In genomic region chr11:9046546-9046945, GRCm38 (mm10) we compare ENCODE assay signal across 35 mouse cellular contexts. TPM values are rescaled to one million over a fixed set of nuclear protein-coding genes. Genes with fewer than 3 reads are reported as not detected.
DNase-seq lines count a peak whose midpoint lies in the region; ATAC-seq lines count a peak whose summit lies in the region.
"Had no signal": no experiment of that assay in that cellular context is flagged by ENCODE, and none has a peak within 500 bp of the region (broad histone marks: within the 10 kb centered on the region; RNA-seq: fewer than 3 reads in every experiment).

No protein-coding gene starts in this region.

- H3K4me3 ChIP-seq in heart, embryonic 13.5 days = no peak overlapping the region
- H3K4me3 ChIP-seq in heart, embryonic 16.5 days (ENCODE audit: low read length) = no peak overlapping the region
- H3K4me3 ChIP-seq: embryonic facial prominence, embryonic 15.5 days; forebrain, embryonic 12.5 days; liver, embryonic 12.5 days; midbrain, embryonic 12.5 days; myocyte; neural tube, embryonic 12.5 days had no signal

- H3K27ac ChIP-seq in heart, embryonic 13.5 days (replicated peaks) = peak overlapping the region; percentile 87
- peak overlapping the region; percentile 71 for H3K27ac ChIP-seq in heart, embryonic 16.5 days (ENCODE audit: low read length)
- H3K27ac ChIP-seq: embryonic facial prominence, embryonic 15.5 days; forebrain, embryonic 12.5 days; hindbrain, embryonic 14.5 days; liver, embryonic 12.5 days; midbrain, embryonic 12.5 days; neural tube, embryonic 12.5 days had no signal

- no peaks in the 10 kb centered on the region for H3K9me3 ChIP-seq in heart, embryonic 13.5 days
- H3K9me3 ChIP-seq in heart, embryonic 16.5 days (replicated peaks; ENCODE audit: control insufficient read depth, low read length) = no peaks in the 10 kb centered on the region
- H3K9me3 ChIP-seq: embryonic facial prominence, embryonic 15.5 days; forebrain, embryonic 12.5 days; liver, embryonic 12.5 days; megakaryocyte, embryonic 14.5 days; midbrain, embryonic 12.5 days; neural tube, embryonic 12.5 days had no signal

- H3K9ac ChIP-seq in heart, embryonic 13.5 days = no peak overlapping the region
- no peak overlapping the region for H3K9ac ChIP-seq in heart, embryonic 16.5 days (ENCODE audit: low read length)
- H3K9ac ChIP-seq: embryonic facial prominence, embryonic 15.5 days; forebrain, embryonic 12.5 days; forebrain, postnatal 0 days; hindbrain, embryonic 14.5 days; liver, embryonic 12.5 days; liver, postnatal 0 days; midbrain, embryonic 12.5 days; neural tube, embryonic 12.5 days had no signal

- peaks cover 12% of the 10 kb centered on the region for H3K27me3 ChIP-seq in heart, embryonic 13.5 days (replicated peaks)
- H3K27me3 ChIP-seq in heart, embryonic 16.5 days (ENCODE audit: control insufficient read depth, insufficient read depth, low read length) = no peaks in the 10 kb centered on the region

- peaks cover 39% of the 10 kb centered on the region for H3K4me1 ChIP-seq in heart, embryonic 13.5 days
- H3K4me1 ChIP-seq in heart, embryonic 16.5 days (ENCODE audit: control insufficient read depth, insufficient read depth, low read length) = peaks cover 27% of the 10 kb centered on the region

- DNase-seq in heart, adult 11 months = peak; percentile 78
- DNase-seq in heart, postnatal 25 days (ENCODE audit: low spot score) = no peak
- no peak for DNase-seq in heart, postnatal 4 days
- peak; percentile 57 for DNase-seq in kidney, adult 9 months
- no peak for DNase-seq in kidney, postnatal 14 days
- DNase-seq in cerebellum, postnatal 36 days = no peak
- DNase-seq: adrenal gland, postnatal 36 days; cerebellum, adult 18-20 months; liver, postnatal 0 days; lung, postnatal 36 days; spleen, adult 18-20 months; thymus, adult 2 months; thymus, postnatal 36 days had no signal

- peak overlapping the region; percentile 88 for H3K4me2 ChIP-seq in heart, embryonic 13.5 days
- H3K4me2 ChIP-seq in heart, embryonic 16.5 days (ENCODE audit: low read depth, low read length) = no peak overlapping the region; the same call in 1 of the 2 replicates
- H3K4me2 ChIP-seq: embryonic facial prominence, embryonic 15.5 days; forebrain, embryonic 12.5 days; hindbrain, embryonic 14.5 days; liver, embryonic 12.5 days; midbrain, embryonic 12.5 days; neural tube, embryonic 12.5 days had no signal

- ATAC-seq in heart, embryonic 13.5 days (ENCODE audit: extremely low read depth, insufficient number of reproducible peaks, low FRiP score, low TSS enrichment) = no peak
- no peak for ATAC-seq in heart, embryonic 16.5 days (replicated peaks; ENCODE audit: extremely low read depth, insufficient read depth, low FRiP score)
- ATAC-seq: activated CD4-positive, CD25-positive, alpha-beta regulatory T cell, adult 4 months; forebrain, postnatal 0 days; liver, embryonic 12.5 days; liver, postnatal 0 days had no signal

- 55% methylated on average over 2 of the region's 2 CpGs for whole genome bisulfite sequencing in heart, embryonic 13.5 days
- 48% methylated on average over 2 of the region's 2 CpGs for WGBS in heart, embryonic 16.5 days

- H3K36me3 ChIP-seq in heart, embryonic 13.5 days = no peaks in the 10 kb centered on the region
- no peaks in the 10 kb centered on the region for H3K36me3 ChIP-seq in heart, embryonic 16.5 days (ENCODE audit: control insufficient read depth, insufficient read depth)
- H3K36me3 ChIP-seq: embryonic facial prominence, embryonic 15.5 days; forebrain, embryonic 12.5 days; liver, embryonic 12.5 days; midbrain, embryonic 12.5 days; neural tube, embryonic 12.5 days had no signal

- intact Hi-C loops in heart, postnatal 25 days (cut with DNase I) = loop anchor here (5.0 kb wide), 1 partner anchor 34 kb away; the partner anchor contains the start of gene Hus1

RNA-seq across cellular contexts. Expression of gene Gm11992, which starts 1.8 kb away (rescaled TPM):
- total RNA-seq in heart, postnatal 25 days (2021) = under 1 TPM; 0.57 to 0.61 TPM
- polyA plus RNA-seq in heart, embryonic 13.5 days (2015; fragmentation: Nextera tagmentation; extraction: Ambion mirVana) = 2.3 and 3.7 TPM in 2 replicates
- 1 to 10 TPM; 3.7 to 4.4 TPM for total RNA-seq in heart, postnatal 4 days (2021)
- polyA plus RNA-seq in heart, embryonic 16.5 days (2015; fragmentation: Nextera tagmentation; extraction: Ambion mirVana) = 5.5 and 6.0 TPM in 2 replicates
- total RNA-seq: CH12.LX; gastrocnemius, adult 8-10 months; gastrocnemius, postnatal 4 days had no signal
- polyA plus RNA-seq: activated CD4-positive, CD25-positive, alpha-beta regulatory T cell, adult 4 months; C2C12 had no signal

RNA-seq across cellular contexts. Expression of gene Sun3, which starts 2.2 kb away (rescaled TPM):
- 1 to 10 TPM; 1.8 to 2.4 TPM for total RNA-seq in heart, postnatal 25 days (2021)
- polyA plus RNA-seq in heart, embryonic 13.5 days (2015; fragmentation: Nextera tagmentation; extraction: Ambion mirVana) = 0.36 and 0.87 TPM in 2 replicates
- 1 to 10 TPM; 6.9 to 8.7 TPM for total RNA-seq in heart, postnatal 4 days (2021)
- 0.85 and 1.2 TPM in 2 replicates for polyA plus RNA-seq in heart, embryonic 16.5 days (2015; fragmentation: Nextera tagmentation; extraction: Ambion mirVana)
- total RNA-seq: adrenal gland, adult 2 months; adrenal gland, postnatal 36 days; CH12.LX; ES-E14; gastrocnemius, adult 8-10 months; gastrocnemius, postnatal 4 days; hematopoietic stem cell, adult 5-6 weeks; midbrain, postnatal 0 days had no signal
- polyA plus RNA-seq: activated CD4-positive, CD25-positive, alpha-beta regulatory T cell, adult 4 months; adrenal gland, adult 2 months; brain, embryonic 14.5 days; C2C12; limb, embryonic 14.5 days; liver, embryonic 12.5 days; liver, postnatal 0 days; midbrain, embryonic 12.5 days; midbrain, postnatal 0 days; myocyte; neural tube, embryonic 12.5 days; thymus, adult 2 months had no signal

RNA-seq across cellular contexts. Expression of gene Hus1, which starts 35.6 kb away (rescaled TPM):
- 10 to 100 TPM; 12.1 TPM for total RNA-seq in heart, postnatal 25 days (2021)
- polyA plus RNA-seq in heart, embryonic 13.5 days (2015; fragmentation: Nextera tagmentation; extraction: Ambion mirVana) = 12.1 and 13.0 TPM in 2 replicates
- 10 to 100 TPM; 17.4 to 17.6 TPM for total RNA-seq in heart, postnatal 4 days (2021)
- polyA plus RNA-seq in heart, embryonic 16.5 days (2015; fragmentation: Nextera tagmentation; extraction: Ambion mirVana) = 13.2 and 13.3 TPM in 2 replicates

Comparison
In these comparisons a context has a peak if more than half of its experiments do, and no peak if none do; other contexts are left out.
1. DNase-seq: peak in heart, adult 11 months (single experiment) and kidney, adult 9 months (single experiment); none in heart, postnatal 25 days (single experiment), heart, postnatal 4 days (single experiment), kidney, postnatal 14 days (single experiment) and cerebellum, postnatal 36 days (0 of 2).